Mouse (Mus musculus): ENCODE measurements at regions not wholly inside any gene's neighbourhood (a gene's known extent, or its start where the extent isn't known, plus 50 kb on each side); places are given as distances from the start of the nearest gene placed in this dataset.

DNA sequence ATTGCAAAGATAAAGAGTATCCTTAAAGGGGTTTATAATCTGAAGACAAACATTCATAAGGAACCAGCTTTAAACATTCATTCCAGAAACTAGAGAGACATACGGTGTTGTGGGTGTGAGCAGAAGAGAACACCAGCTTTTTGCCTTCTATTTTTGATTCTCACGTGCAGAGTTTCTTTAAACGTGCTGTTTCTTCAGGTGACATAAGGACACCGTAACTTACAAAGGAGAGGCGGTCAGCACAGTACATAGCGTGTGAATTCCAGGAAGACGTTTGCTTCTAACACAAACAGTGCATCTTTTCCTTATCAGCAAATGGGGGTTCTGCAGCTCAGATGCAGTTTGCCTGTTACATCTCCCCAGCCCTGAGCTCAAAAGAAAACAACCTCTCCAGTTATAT lies 138.6 kb upstream of the Gbe1 start:
- Histone ChIP-seq H3K79me2 (ENCODE audit: control insufficient read depth, insufficient read depth, low read length, poor library complexity) (no peaks in the 10 kb centered on the region), H3K9ac (ENCODE audit: control insufficient read depth, low read depth, low read length, poor library complexity, severe bottlenecking) (no peak overlapping the region), H3K27ac (ENCODE audit: control insufficient read depth, low read depth, low read length) (no peak overlapping the region), H3K9me3 (replicated peaks; ENCODE audit: insufficient read depth, low read length) (no peaks in the 10 kb centered on the region), H3K4me1 (ENCODE audit: control insufficient read depth in 1 of 2, insufficient read depth in 2 of 2, low read length in 2 of 2) (no peaks in the 10 kb centered on the region), H3K27me3 (ENCODE audit: control insufficient read depth in 1 of 2, insufficient read depth in 2 of 2, low read length in 2 of 2) (no peaks in the 10 kb centered on the region), H3K4me3 (ENCODE audit: control insufficient read depth in 1 of 2, insufficient read depth in 1 of 2, low read depth in 2 of 2, low read length in 2 of 2) (no peak overlapping the region), H3K36me3 (ENCODE audit: control insufficient read depth in 1 of 2, insufficient read depth in 2 of 2, low read length in 2 of 2) (no peaks in the 10 kb centered on the region)
- no peak for DNase-seq (ENCODE audit: low read depth, low spot score)
- TF ChIP-seq ELF1 (IDR thresholded peaks at IDR 0.05; ENCODE audit: low read depth, low read length), result no peak
- no peak for TF ChIP-seq SMC3 (IDR thresholded peaks at IDR 0.05; ENCODE audit: low read depth, low read length)
- TF ChIP-seq ZKSCAN1 (IDR thresholded peaks at IDR 0.05; ENCODE audit: low read depth, low read length), result no peak
- no peak for TF ChIP-seq E2F4 (IDR thresholded peaks at IDR 0.05; ENCODE audit: borderline replicate concordance, low read depth, low read length)
- TF ChIP-seq KAT2A (conservative IDR thresholded peaks at IDR 0.05; ENCODE audit: low read depth, low read length), result no peak
- no peak for TF ChIP-seq RAD21 (IDR thresholded peaks at IDR 0.05; ENCODE audit: low read depth, low read length)
- TF ChIP-seq MAFK (IDR thresholded peaks at IDR 0.05; ENCODE audit: borderline replicate concordance, low read depth, low read length), result no peak
- TF ChIP-seq ZMIZ1 (IDR thresholded peaks at IDR 0.05; ENCODE audit: low read depth, low read length), result no peak
- no peak for TF ChIP-seq MAX (IDR thresholded peaks at IDR 0.05; ENCODE audit: low read length)
- TF ChIP-seq ETS1 (IDR thresholded peaks at IDR 0.05; ENCODE audit: low read depth, low read length), result no peak
- TF ChIP-seq UBTF (IDR thresholded peaks at IDR 0.05; ENCODE audit: borderline replicate concordance, insufficient read depth, low read depth, low read length), result no peak
- TF ChIP-seq NELFE (IDR thresholded peaks at IDR 0.05; ENCODE audit: low read depth, low read length), result no peak
- TF ChIP-seq RCOR1 (IDR thresholded peaks at IDR 0.05; ENCODE audit: low read depth, low read length), result no peak
- no peak for TF ChIP-seq TCF12 (IDR thresholded peaks at IDR 0.05; ENCODE audit: low read depth, low read length)
- no peak for TF ChIP-seq USF1 (IDR thresholded peaks at IDR 0.05; ENCODE audit: low read depth, low read length)
- no peak for TF ChIP-seq JUND (IDR thresholded peaks at IDR 0.05; ENCODE audit: low read depth, low read length)
- no peak for TF ChIP-seq MXI1 (IDR thresholded peaks at IDR 0.05; ENCODE audit: low read depth, low read length)
- no peak for TF ChIP-seq TBP (IDR thresholded peaks at IDR 0.05; ENCODE audit: low read depth, low read length)
- no peak for TF ChIP-seq EP300 (IDR thresholded peaks at IDR 0.05; ENCODE audit: low read depth in 1 of 2, low read length in 2 of 2)

DNA sequence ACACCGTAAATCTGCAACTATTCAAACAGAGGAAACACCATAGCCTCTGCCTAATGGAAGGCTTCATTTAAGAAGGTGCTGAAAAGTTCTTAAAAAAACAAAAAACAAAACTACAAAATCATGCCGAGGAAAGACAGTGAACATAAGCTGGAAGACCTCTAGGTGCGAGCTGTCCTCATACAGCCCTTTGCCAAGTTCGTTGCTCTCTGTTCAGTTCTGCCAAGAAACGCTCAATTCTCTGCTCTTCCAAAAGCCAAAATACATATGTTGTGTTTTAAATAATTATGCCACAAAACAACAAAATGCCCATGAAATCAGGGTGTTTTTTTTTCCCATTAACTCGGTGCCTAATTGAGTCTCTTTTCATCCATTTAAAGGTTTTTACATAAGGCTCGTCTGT lies 134.8 kb upstream of the Gbe1 start:
- no peak for DNase-seq (ENCODE audit: low read depth, low spot score)

More for the DNA sequence above, 134.8 kb upstream of the Gbe1 start:
- H3K79me2 ChIP-seq (ENCODE audit: control insufficient read depth, insufficient read depth, low read length, poor library complexity), result no peaks in the 10 kb centered on the region
- H3K36me3 ChIP-seq (ENCODE audit: control insufficient read depth in 1 of 2, insufficient read depth in 2 of 2, low read length in 2 of 2), result no peaks in the 10 kb centered on the region
- no peaks in the 10 kb centered on the region for H3K27me3 ChIP-seq (ENCODE audit: control insufficient read depth in 1 of 2, insufficient read depth in 2 of 2, low read length in 2 of 2)
- H3K9ac ChIP-seq (ENCODE audit: control insufficient read depth, low read depth, low read length, poor library complexity, severe bottlenecking), result no peak overlapping the region
- H3K4me3 ChIP-seq (ENCODE audit: control insufficient read depth in 1 of 2, insufficient read depth in 1 of 2, low read depth in 2 of 2, low read length in 2 of 2), result no peak overlapping the region
- H3K4me1 ChIP-seq (ENCODE audit: control insufficient read depth in 1 of 2, insufficient read depth in 2 of 2, low read length in 2 of 2), result no peaks in the 10 kb centered on the region
- no peak overlapping the region for H3K27ac ChIP-seq (ENCODE audit: control insufficient read depth, low read depth, low read length)
- no peak for TF ChIP-seq TAL1 (IDR thresholded peaks at IDR 0.05; ENCODE audit: low read length)
- no peaks in the 10 kb centered on the region for H3K9me3 ChIP-seq (replicated peaks; ENCODE audit: insufficient read depth, low read length)

All from MEL (cell line).